Mouse (Mus musculus) testis, adult 2 months (tissue): Measurements from ENCODE around the gene Cdk8.

Experiments used
- CTCF ChIP-seq: fragments of 200-500 bp; IDR thresholded peaks from 2 replicates; pipeline ENCODE4 v1.5.1; 2012; ENCODE audit warnings: low read depth, mild to moderate bottlenecking, inconsistent platforms, low read length, moderate library complexity; ENCODE audit not compliant: control insufficient read depth, insufficient read depth, insufficient replicate concordance
- POLR2A ChIP-seq: fragments of 200-500 bp; IDR thresholded peaks from 2 replicates; pipeline ENCODE4 v1.6.1; 2012; ENCODE audit warnings: low read depth, mild to moderate bottlenecking, inconsistent platforms, low read length, moderate library complexity; ENCODE audit not compliant: control insufficient read depth

GRCm38 (mm10) chr5:146190093-146190492, 40.9 kb upstream of the Cdk8 start:
- TF ChIP-seq CTCF (no peak), POLR2A (no peak)
